Mouse (Mus musculus): ENCODE data around the gene Car2. TPM values are rescaled to one million over a fixed set of nuclear protein-coding genes. Genes with fewer than 3 reads are reported as not detected.

The Car2 gene
- total RNA-seq, 2 experiments from 2014 or later, result 115 to 135 TPM

GRCm38 (mm10) chr3:14877251-14877909, 8.7 kb upstream of the Car2 start:
- DNase-seq (ENCODE audit: extremely low spot score in 1 of 2, low spot score in 1 of 2), result no peak

DNA sequence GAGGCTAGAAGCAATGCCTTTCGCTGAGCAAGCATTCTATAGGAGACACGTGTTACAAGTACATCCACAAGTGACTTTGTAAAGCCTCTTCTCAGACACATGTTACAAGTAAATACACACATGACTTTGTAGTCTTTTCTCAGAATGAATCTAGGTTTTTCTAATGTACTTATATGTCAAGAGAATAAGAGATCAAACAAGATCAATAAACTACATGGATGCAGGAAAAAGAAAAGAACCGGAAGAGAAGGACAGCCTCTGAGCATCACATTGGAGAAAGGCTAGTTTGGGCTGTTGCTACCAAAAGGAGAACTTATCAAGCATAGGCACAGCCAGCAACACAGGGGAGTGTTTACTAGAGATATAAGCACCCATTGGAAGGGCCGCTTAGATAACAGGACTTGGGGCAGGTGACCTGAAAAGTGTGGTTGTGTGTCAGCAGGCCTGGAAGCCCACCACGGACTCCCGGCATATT, 7.3 kb upstream of the Car2 start:
- DNase-seq (ENCODE audit: extremely low spot score in 1 of 2, low spot score in 1 of 2), result no peak

DNA sequence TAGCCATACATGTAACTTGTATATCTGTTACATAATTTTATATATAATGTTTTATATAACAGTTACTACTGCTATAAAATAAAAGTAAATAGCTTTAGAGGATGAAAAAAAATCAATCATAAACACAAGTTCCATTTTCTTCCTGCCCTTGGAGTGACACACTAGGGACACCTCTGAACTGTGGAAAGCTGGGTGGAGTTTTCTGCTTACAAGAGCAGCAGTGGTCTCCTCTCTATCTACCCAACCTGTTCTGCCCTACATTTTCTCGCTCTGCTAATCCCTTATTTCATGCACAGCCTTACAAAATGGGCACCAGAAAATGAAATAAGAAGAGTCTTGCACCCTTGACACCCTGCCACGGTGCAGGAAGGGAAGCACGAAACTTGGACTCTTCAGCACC, 6.8 kb upstream of the Car2 start:
- DNase-seq (ENCODE audit: extremely low spot score in 1 of 2, low spot score in 1 of 2), result no peak

DNA sequence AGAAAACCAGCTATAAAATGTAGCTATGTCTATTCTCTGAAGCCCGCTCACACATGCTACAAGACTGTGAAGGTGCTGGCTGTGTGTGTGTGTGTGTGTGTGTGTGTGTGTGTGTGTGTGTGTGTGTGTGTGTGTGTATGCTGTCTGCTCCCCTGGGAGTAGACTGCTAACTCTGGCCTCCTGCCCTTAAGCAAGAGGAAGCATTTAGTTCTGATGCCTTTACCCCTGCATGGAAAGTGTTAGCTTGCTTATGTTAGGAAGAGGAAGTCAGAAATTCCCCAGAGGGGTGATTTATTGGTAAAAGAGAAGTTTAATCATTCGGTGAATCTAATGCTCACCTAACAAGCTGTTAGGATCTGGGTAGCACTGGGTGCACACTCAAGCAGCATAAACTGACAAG, 5.8 kb upstream of the Car2 start:
- no peak for DNase-seq (ENCODE audit: extremely low spot score in 1 of 2, low spot score in 1 of 2)

DNA sequence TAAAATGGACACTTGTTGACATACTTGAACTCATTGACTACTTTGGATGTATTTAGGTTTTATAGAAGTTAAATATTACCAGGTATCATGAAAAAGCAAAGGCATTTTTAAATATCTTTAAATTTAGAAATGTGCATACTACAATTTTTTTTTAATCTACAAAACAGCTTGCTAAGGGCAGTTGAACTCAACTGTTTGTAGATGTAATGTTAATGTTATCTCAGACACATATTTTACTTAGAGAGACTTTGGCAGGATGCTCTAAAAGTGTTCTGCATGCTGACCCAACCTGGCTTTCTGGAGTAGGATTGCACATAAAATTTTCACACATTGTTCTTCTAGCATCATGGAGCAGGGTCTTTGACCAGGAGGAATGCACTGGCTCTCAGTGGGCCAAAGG, 4.1 kb upstream of the Car2 start:
- DNase-seq (ENCODE audit: extremely low spot score in 1 of 2, low spot score in 1 of 2), result no peak

GRCm38 (mm10) chr3:14882756-14883155, 3.3 kb upstream of the Car2 start:
- no peak for DNase-seq (ENCODE audit: extremely low spot score in 1 of 2, low spot score in 1 of 2)

- no peak for DNase-seq (ENCODE audit: extremely low spot score in 1 of 2, low spot score in 1 of 2)
Observed at GRCm38 (mm10) chr3:14884826-14885225, 1.2 kb upstream of the Car2 start.

- DNase-seq (ENCODE audit: extremely low spot score in 1 of 2, low spot score in 1 of 2), result no peak
Observed at GRCm38 (mm10) chr3:14887134-14887666, 1.1 kb downstream of the Car2 start.

DNA sequence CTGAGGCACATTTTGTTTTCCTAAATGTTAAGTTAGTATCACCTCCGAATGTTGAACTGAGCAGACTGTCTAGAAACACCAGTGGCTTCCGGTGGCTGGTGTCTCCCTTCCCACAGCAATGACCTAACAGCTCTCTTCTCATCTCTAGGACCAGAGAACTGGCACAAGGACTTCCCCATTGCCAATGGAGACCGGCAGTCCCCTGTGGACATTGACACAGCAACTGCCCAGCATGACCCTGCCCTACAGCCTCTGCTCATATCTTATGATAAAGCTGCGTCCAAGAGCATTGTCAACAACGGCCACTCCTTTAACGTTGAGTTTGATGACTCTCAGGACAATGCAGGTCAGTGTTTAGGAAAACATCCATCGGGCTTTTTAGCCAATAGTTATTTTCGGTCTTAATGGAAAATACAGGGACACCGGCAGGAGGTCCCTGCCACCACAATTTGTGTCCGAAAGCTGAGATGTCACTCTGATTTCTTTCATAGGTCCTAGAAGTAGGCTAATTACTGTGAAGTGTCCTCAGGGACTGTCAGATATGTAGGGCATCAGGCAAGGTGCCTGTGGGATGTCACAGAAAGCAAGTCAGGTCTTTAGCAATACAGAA, 1.7 kb downstream of the Car2 start:
- no peak for DNase-seq (ENCODE audit: extremely low spot score in 1 of 2, low spot score in 1 of 2)

- no peak for DNase-seq (ENCODE audit: extremely low spot score in 1 of 2, low spot score in 1 of 2)
Observed at GRCm38 (mm10) chr3:14888549-14888948, 2.5 kb downstream of the Car2 start.

- DNase-seq (ENCODE audit: extremely low spot score in 1 of 2, low spot score in 1 of 2), result no peak
Observed at GRCm38 (mm10) chr3:14889085-14889484, 3.0 kb downstream of the Car2 start.

- DNase-seq (ENCODE audit: extremely low spot score in 1 of 2, low spot score in 1 of 2), result no peak
Observed at GRCm38 (mm10) chr3:14889716-14890409, 3.8 kb downstream of the Car2 start.

DNA sequence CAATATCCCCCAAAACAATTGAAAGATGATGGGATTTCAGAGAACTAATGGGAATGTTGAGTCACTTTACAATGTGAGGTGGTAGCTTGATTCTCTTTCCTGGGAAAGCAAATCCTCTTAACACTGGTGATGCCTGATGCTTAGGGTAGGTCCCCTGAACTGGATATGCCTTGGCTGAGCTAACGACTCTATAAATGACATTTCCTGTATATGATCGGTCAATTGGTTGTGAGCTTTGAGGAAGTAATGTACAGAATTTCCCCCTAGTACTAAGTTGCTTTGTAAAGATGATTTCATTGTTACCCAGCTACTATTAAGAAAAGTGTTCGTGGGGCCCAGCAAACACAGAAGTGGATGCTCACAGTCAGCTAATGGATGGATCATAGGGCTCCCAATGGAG, 6.9 kb downstream of the Car2 start:
- no peak for DNase-seq (ENCODE audit: extremely low spot score in 1 of 2, low spot score in 1 of 2)

DNA sequence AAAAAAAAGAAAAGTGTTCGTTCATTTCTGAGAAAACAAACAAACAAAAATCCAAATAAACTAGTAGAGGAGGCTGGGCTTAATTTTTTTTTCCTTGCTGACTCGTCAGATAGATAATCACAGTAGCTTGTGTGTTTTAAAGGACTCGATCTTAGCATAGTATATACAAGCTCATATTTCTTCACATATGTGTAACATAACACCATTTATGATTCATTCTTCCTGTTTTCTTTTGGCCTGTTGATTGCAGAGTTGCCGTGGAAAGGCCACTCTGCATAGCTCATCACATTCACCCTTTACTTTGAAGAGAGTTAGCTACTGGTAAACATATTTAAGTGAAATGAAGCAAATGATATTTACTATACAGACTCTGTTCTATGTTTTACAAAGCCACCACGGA, 7.6 kb downstream of the Car2 start:
- DNase-seq (ENCODE audit: extremely low spot score in 1 of 2, low spot score in 1 of 2), result no peak

- DNase-seq (ENCODE audit: extremely low spot score in 1 of 2, low spot score in 1 of 2), result no peak
Observed at GRCm38 (mm10) chr3:14895333-14895732, 9.3 kb downstream of the Car2 start.

GRCm38 (mm10) chr3:14897770-14898169, 11.7 kb downstream of the Car2 start:
- DNase-seq (ENCODE audit: extremely low spot score in 1 of 2, low spot score in 1 of 2), result no peak

DNA sequence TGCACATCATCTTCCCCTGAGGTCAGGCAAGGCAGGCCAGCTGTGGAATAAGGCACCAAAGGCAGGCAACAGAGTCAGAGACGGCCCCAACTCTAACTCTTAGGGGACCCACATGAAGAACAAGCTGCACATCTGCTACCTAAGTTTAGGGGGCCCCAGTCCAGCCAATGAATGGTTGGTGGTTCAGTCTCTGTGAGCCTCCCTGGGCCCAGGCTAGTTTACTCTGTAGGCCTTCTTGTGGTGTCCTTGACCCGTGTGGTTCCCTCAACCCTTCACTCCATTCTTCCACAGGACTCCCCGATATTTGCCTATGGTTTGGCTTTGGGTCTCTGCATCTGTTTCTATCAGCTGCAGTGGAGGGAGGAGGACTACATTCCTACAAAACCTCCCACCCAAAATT, 17.3 kb downstream of the Car2 start:
- no peak for DNase-seq (ENCODE audit: extremely low spot score in 1 of 2, low spot score in 1 of 2)

GRCm38 (mm10) chr3:14904165-14904564, 18.1 kb downstream of the Car2 start:
- DNase-seq (ENCODE audit: extremely low spot score in 1 of 2, low spot score in 1 of 2), result no peak

GRCm38 (mm10) chr3:14907271-14907670, 21.2 kb downstream of the Car2 start:
- DNase-seq (ENCODE audit: extremely low spot score in 1 of 2, low spot score in 1 of 2), result no peak

- no peak for DNase-seq (ENCODE audit: extremely low spot score in 1 of 2, low spot score in 1 of 2)
Observed at GRCm38 (mm10) chr3:14911992-14912582, 26.0 kb downstream of the Car2 start.

- DNase-seq (ENCODE audit: extremely low spot score in 1 of 2, low spot score in 1 of 2), result no peak
Observed at GRCm38 (mm10) chr3:14913774-14914173, 27.7 kb downstream of the Car2 start.

All from layer of hippocampus, postnatal 25 days (tissue).